Mouse (Mus musculus) gonadal fat pad, adult 2 months (tissue): Measurements from ENCODE around the gene Tiprl. TPM values are rescaled to one million over a fixed set of nuclear protein-coding genes. Genes with fewer than 3 reads are reported as not detected.

Source experiments
- DNase-seq: peaks from one replicate; pipeline ENCODE4 v3.0.0-alpha.2; 2012; ENCODE audit warnings: low read depth
- polyA plus RNA-seq: library from polyadenylated mRNA; depleted of rRNA; stranded (reverse); fragments of >200 nt; gene quantifications from 2 replicates; pipeline ENCODE4 v1.2.3, GENCODE M21; 2012

Gene Tiprl
- polyA plus RNA-seq, 1 experiment, result 23.8 TPM

DNA sequence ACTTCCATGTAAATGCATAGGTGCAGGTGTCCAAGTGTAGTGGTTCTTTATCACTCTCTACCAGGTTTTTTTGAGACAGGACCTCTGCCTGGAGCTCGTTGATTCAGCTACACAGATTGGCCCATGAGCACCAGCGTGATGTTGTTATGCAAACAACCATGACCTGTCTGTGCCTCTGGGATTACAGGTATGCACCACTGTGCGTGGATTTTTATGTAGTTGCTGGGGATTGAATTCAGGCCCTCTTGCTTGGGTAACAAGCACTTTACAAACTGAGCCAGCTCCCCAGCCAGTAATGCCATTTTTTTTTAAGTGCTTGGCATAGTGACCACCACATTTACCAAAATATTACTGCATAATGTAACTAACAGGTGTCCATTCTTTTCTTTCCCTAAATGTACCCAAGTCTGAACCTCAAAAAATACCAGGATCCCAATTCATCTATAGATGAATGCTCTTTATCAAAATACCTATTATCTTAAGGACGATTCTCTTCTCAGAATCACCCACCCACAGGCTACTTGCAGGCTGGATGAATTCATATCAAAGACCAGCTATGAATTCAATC lies 35.3 kb downstream of the Tiprl start:
- no peak for DNase-seq

DNA sequence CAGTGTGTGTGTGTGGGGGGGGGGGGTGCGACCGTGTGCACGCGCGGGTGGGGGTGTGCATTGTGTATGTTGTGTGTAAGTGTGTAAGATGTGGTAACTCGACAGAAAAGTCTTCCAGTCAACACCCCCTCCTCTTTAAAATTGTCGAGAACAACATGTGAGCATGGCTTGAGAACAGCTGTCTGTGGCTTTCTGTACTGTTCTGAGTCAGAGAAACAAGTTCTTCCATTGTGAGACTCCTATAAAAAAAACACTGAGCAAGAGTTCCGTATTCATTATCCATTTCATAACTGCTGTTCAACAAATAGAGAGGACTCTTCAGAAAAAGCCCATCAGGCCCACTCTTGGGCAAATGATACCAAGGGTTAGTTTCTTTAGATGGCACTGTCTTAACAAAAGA lies 36.0 kb downstream of the Tiprl start:
- no peak for DNase-seq

DNA sequence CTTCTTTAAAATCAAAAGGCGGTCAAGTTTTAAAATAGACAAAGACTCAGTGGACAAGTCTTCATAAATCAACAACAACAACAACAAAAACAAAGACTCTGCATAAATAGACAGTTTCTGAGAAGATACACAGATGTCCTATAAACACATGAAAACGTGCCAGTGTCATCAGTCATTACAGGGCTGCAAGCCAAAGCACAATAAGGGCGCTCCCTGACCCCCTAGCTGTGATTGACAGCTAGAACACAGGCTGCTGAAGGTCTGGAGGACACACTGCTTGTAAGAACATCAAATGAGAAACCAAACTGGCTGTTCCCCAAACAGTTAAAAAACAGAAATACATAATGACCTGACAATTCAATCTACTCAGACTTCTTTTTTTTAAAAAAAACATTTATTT lies 37.2 kb downstream of the Tiprl start:
- DNase-seq, result no peak

DNA sequence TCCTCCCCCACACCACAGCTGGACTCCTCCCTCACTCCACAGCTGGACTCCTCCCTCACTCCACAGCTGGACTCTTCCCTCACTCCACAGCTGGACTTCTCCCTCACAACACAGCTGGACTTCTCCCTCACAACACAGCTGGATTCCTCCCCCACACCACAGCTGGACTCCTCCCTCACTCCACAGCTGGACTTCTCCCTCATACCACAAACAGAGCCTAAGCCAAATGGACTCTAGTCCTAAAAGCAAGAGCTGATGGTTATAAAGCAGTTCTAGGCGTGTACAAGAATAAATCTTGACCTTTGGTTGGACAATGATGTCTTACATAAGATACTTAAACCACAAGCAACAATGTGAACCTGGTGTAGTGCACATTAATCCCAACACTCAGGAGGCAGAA lies 37.8 kb downstream of the Tiprl start:
- no peak for DNase-seq

DNA sequence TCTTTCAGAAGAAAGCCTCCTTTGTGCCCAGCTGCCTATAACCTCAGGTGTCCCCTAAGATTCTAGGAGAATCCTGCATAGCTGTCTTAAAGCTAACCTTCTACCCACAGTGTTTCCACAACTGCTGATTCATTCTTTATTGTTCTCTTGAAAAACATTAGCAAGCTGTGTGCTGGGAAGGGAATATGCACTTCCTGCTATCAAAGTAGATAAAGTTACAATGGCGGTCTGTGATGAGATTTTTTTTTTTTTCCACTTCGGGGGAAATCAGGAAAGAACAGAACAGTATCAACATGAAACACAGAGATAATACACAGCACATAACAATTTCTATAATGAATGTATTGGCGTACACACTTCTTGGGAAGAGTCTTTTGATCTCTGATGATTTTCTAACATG lies 38.9 kb downstream of the Tiprl start:
- no peak for DNase-seq

DNA sequence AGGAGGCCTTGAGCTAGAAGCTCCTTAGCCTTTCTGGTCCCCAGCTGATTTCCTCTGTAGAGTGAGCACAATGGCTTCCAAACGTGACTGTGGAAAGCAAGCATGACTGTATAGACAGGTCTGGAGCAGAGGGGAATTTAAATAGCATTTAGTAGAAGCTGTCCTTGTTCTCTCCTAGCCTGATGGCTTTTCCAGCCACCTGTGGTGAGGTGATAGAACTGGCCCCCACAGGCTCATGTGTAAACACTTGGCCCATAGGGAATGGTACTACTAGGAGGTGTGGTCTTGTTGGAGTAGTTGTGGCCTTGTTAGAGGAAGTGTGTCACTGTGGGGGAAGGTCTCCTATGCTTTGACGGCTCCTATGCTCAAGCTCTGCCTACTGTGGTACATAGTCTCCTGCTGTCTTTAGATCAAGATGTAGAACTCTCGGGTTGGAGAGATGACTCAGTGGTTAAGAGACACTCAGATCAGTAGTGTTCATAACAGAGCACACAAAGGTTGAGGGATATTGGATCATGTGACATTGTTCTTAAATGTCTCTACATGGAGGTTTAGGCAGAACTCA lies 41.3 kb downstream of the Tiprl start:
- no peak for DNase-seq

DNA sequence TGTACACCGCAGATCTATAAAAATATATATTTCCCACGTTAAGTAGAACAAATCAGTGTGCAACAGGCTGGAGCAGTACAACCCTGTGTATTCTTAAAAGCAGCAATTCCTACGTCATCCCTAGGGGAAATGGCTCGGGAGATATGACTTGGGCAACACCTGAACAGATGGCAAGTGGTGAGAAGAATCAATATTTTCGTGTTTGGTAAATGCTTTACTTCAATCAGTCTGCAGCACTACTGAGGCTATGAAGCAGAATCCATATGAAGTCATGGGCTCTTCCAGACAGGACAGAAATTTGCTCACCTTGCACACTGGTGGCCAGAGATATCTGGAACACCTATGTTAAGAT lies 42.2 kb downstream of the Tiprl start:
- DNase-seq, result no peak

DNA sequence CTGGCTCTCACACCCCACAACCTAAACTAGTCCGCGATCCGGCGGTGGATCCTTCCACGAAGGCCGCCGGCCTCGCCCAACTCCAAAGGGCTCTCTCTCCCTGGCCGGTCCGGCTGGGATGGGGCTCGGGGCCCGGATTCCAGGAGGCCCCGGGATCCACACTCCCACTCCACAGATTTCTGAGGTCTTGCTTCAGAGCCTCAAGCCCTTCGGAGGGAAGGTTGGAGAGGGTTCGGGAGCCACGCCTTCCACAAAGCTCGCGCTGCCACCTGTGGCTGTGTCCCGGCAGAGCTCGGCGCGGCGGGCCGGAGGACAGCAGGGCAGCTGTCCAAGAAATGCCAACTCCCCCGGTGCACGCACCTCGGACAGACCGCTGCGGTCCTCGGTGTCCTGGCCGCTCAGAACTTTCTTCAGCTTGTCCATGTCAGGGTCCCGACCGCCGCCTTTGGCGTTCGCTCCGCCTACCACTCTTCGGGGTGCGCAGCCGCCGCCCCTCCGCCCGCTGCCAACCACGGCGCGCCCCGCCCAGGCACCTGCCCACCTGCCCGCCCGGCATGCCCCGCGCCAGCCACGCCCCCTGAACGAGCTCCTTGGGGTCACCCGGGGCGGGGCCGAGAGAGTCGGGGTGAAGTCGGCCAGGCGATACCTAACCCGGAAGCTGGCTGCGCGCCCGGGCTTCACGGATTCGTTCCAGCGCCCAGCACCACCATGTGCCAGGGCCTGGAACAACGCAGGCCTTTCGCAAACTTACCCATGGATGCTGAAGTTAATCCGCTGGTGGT lies 42.7 kb downstream of the Tiprl start, which contains the start of gene Sft2d2:
TSS of gene Sft2d2 (minus strand) at position 559 of the 782 bp plus-strand sequence.
- DNase-seq, result peak; percentile 34

DNA sequence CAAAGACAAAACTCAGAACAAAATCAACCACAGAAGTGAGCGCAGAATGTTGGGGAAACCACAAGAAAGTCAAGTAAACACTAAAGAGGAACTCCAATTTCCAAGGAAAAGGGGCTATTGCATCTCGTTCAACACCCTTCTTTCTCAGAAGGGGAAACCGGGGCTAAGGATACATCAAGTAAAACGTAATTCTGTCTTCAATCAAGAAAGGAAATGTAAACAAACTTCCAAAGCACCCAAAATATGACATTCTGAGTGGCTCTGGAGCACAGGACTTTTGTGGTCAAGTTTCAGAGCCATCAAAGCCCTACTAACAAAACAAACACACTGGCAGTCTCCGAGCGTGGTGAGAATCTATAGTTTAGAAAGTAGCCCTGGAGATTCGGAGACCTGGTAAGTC lies 43.4 kb downstream of the Tiprl start:
- DNase-seq, result no peak

DNA sequence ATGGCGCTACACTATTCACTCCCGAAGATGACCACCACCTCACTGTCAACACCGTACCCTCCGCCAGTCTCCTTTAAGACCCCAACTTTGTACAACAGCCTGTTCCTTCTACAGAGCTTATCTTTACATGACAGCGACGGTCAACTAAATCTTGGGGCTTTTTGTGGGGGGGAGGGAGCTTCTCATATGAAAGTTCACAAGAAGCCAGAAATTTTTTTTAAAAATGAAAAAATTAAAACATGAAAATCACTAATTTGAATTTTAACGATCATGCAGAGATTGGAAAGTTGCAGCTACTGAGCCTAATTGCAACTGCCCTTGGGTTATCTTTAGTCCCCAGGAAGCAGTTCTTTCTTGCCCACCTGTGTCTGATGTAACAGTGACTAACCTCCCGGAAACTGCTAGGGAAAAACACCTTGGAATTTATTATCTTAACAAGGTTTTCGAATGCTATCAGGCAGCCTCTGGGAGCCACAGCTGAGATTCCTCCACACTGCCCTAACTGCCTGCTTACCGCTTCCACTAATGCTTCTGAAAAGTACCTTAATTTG lies 44.0 kb downstream of the Tiprl start:
- no peak for DNase-seq

DNA sequence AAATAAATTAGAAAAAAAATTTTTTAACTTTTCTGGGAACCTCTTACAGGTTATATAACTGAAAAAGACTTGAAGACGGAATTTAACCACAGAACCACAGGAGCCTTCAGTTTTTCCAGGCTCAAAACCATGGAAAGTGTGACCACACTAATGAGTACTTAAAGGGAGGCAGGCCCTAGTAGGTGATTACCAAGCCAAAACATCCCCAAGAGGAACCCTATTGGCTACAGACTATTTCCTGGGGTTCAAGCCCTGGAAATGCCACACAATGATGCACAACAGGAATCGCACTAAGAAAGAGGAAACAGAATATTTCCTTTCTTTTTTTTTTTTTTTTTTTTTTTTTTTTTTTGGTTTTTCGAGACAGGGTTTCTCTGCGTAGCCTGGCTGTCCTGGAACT lies 44.7 kb downstream of the Tiprl start:
- DNase-seq, result no peak

DNA sequence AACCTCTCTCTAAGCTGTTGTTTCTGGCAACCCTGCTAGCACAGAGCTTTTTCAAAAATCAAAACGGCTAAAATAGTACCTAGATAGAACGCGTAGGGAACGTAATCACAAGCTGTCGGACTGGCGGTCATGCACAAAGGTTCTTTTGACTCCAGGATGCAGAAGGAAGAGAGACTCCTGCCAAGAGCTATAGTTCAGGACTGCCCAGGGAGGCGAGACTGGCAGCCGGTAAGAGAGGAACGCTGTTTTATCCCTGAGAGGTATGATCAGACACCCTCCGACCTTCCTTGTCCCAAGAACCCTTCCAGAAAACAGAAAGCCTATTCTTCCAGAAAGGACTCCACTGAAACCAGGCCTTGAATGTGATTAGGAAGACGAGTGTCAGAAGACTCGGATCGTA lies 45.2 kb downstream of the Tiprl start:
- DNase-seq, result no peak

DNA sequence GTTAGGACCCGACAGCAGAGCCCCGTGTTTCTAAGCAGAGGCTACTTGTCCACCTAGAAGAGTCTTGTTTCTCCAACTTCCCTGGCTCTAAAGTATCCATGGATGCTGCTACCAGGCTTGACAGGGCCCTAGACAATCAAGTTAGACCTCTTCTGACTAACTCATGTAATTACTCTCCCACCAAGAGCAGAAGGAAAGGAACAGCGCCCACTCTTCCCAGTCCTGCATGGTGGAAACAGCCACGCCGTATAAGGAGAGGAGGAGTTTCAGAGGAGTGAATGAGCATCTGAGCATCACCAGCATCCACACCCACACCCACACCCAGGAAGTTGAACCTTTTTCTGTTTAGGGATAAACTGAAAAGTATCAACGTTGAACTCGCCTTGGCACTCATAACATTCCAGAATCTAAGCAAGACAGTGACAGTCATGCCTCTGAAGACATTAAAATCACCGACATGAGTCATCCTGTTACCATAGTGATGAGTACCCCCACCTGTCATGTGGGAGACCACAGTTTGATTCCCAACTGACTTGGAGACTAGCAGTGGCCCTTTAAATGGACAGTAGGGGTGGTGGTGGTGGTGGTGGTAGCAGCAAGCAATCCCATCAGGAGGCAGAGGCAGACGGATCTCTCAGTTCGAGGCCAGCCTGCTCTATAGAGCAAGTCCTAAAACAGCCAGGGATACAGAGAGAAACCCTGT lies 46.1 kb downstream of the Tiprl start:
- DNase-seq, result no peak

DNA sequence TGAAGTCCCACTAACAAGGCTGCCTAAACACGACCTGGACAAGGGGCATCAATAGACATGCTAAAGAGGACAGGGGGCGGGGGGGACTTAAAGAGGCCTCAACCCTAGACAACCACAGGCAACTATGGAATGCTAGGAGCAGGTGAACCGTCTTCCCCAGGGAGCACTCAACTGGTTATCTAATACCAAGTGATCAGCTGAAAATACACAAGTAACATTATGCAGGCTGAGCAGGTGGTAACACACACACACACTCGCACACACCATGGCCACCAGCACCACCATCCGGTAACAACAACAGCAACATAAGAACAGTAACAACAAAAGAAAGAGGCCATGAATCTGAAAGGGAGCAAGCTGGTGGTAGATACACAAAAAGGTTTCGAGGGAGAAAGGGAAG lies 46.7 kb downstream of the Tiprl start:
- no peak for DNase-seq

DNA sequence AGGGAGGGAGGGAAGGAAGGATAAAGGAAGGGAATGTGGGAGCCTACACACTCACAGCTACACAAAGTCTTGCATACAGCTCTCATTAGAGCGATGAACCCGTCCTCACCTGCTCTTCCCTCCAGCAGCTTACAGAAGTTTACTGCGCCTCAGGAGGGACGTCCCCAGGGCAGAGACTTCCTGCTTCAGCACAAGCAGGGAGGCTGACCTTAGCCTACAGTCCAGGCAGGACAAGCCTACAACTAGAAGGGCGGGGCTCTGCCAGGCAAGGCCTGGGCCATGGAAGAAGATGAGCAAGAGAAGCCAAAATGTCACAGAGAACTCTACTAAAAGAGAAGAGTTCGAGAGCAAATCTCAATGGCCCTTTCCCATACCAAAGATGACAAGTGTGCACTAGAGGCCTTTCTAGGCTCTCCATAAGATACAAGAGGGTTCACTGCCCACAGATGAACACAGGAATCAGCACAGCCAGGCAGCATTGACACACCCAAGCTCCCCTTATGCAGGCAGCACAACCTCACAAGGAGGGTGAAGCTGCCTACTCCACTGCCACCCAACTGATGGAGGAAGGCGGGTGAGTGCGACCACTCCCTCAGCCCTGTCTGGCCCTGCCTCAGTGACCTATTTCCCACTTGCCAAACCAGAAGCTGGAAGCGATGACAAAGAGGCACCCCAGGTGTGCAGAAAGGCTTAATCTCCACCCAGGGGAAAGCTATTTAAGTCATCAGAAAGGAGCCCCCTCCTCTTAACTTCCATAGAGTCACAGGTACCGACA lies 47.8 kb downstream of the Tiprl start:
- no peak for DNase-seq

DNA sequence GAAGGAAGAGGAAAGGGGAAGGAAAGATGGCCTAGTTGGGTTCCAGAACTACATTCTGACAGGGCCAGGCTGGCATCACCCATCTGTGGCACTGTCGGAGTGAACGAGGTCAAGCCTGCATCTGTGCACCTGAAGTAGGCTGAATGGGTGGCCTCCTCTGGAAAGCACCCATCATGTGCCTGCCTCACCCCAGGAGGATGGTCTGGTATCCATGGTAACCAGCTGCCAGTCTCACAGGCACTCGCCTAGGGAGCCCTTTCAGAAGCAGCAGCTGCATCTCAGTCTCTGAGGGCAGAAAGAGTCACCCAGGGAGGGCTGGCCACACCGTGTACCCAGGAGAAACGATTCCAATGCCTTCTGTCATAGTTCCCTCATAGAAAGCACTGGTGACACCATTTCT lies 49.4 kb downstream of the Tiprl start:
- DNase-seq, result no peak

DNA sequence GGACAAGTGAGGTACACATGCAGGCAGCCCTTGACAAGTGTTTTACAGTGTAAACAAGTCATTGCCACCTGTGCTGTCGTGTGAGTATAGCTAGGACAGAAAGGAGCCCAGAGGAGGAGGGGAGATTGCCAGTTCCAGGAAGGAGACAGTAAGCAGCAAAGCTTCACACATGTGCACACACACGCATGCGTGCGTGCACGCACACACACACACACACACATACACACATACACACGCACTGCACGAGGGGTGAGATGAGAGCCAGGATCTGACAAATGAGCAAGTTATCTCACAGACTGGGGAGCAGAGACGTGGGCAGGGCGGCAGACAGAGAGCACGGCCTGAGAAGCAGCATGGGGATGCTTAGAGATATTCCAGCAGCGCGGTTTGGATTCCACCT lies 50.3 kb downstream of the Tiprl start:
- DNase-seq, result no peak

DNA sequence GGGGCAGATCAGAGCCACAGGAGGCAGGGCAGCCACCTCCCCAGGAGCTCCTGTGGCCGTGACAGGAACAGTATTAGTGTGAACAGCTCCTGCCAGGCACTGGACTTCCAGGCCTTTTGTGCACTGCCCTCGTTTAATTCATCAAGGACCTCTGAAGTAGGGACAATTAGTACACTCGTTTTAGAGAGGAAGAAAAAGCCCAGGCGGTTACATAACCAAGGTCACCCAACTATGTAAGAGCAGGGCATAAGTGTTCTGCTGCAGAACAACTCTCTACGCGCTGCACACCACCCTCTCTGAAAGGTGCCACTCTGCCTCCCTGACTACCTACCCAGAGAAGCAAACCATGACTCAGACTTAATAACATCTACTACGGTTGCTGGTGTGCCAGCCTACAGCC lies 51.7 kb downstream of the Tiprl start:
- DNase-seq, result no peak

DNA sequence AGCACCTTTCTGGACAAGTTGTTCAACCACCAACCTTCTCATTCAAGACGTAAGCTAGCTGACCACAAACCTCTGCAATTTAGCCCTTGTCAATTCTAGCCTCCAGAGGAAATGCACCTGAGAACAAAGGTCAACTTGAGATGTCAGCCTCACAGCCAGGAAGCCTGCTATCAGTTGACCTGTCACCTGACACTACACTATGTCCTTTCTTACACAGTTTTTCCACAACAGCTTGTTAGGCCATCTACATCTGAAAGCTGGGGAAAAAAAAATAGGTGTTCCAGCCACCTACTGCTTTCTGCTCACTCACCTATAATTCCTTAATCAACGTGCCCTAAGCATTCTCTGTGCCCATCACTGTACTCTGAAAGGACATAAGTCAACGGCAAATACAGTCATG lies 52.6 kb downstream of the Tiprl start:
- no peak for DNase-seq

DNA sequence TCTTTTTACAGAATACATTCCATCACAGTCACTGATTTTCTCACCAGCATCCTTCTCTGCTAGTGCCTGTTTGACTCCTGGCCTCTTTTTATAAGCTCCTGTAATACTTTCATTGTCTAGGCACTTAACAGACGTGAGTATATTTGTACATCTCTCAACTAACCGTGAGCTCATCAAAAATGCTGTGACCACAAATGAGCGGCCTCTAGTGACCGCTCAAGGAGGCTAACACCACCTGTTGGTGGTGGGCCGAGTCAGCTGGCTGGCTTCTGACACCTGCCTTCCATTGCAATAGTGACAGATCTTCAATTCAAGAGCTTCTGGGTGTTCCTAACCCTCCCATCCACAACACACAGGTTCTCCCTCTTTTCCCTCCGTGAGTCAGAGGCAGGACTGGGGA lies 53.4 kb downstream of the Tiprl start:
- DNase-seq, result no peak

DNA sequence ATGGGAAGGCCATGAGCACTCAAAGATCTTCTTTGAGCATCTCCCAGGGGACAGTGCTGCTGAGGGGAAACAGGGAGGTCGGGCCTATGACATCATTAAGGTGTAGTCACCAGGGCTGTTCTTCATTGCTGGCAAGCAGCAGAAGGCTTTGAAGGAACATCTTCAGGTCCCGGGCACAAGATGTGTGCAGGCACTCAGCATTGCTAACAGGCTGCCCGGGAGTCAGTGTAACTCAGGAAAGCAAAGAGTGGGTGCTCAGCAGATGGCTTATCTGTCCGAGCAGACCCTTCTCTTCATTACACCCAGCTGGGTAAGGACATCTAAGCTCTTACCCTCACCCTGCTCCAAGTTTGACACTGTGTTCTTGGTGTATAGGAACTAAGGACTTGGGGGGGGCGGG lies 57.5 kb downstream of the Tiprl start:
- DNase-seq, result no peak

DNA sequence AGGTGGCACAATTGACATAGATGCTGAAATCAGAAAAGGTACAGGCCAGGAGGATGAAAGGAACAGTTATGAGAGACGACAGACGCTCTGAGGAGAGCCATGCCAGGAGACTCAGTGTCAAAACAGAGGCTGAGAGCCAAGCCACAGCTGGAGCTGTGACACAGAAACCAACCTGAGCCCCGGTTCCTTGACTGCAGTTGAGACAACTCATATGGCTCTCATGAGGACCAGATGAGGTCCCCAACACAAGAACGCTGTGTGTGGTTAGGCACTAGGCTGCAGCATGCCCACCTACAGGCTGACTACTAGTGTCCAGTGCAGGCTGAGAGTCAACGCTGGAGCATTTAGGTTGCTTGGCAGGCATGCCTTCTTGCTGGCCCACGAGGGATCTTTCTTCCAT lies 58.7 kb downstream of the Tiprl start:
- no peak for DNase-seq
